Mouse (Mus musculus): Measurements from ENCODE around the gene Tbrg4. TPM values are rescaled to one million over a fixed set of nuclear protein-coding genes. Genes with fewer than 3 reads are reported as not detected.

Tbrg4 gene
- total and polyA plus RNA-seq, 2 experiments: 17.7 to 71.0 TPM

- 94% methylated on average over 7 of the region's 7 CpGs for WGBS
- Histone ChIP-seq H3K79me2 (ENCODE audit: control insufficient read depth, insufficient read depth, low read length) (peaks cover 6% of the 10 kb centered on the region; the same call in 1 of the 2 replicates), H3K4me1 (ENCODE audit: control insufficient read depth, insufficient read depth, low read length) (peaks cover 3% of the 10 kb centered on the region; the same call in 1 of the 2 replicates), H3K4me3 (ENCODE audit: insufficient read depth, low read depth, low read length) (no peak overlapping the region), H3K27me3 (ENCODE audit: control insufficient read depth, insufficient read depth, low read length) (no peaks in the 10 kb centered on the region), H3K9ac (ENCODE audit: low read depth, low read length) (no peak overlapping the region), H3K27ac (replicated peaks; ENCODE audit: insufficient read depth, low read depth, low read length) (no peak overlapping the region), H3K36me3 (ENCODE audit: control insufficient read depth, insufficient read depth, low read length) (0 out of 2 replicates have a peak, but pooled peaks cover 2% of the 10 kb centered on the region)
- no peak for DNase-seq (ENCODE audit: extremely low read depth, low read depth, low spot score)
- no peak for TF ChIP-seq POLR2A (IDR thresholded peaks at IDR 0.05; ENCODE audit: extremely low read depth, insufficient read depth, low read length)
- TF ChIP-seq CTCF (IDR thresholded peaks at IDR 0.05; ENCODE audit: low read depth, low read length): no peak
These were observed 46.5 kb downstream of the Tbrg4 start for GRCm38 (mm10) chr11:6579361-6579760.

- Histone ChIP-seq H3K79me2 (ENCODE audit: control insufficient read depth, insufficient read depth, low read length) (peaks cover 6% of the 10 kb centered on the region; the same call in 1 of the 2 replicates), H3K9ac (ENCODE audit: low read depth, low read length) (no peak overlapping the region), H3K27ac (replicated peaks; ENCODE audit: insufficient read depth, low read depth, low read length) (no peak overlapping the region), H3K4me3 (ENCODE audit: insufficient read depth, low read depth, low read length) (no peak overlapping the region), H3K36me3 (ENCODE audit: control insufficient read depth, insufficient read depth, low read length) (peaks cover 2% of the 10 kb centered on the region; the same call in 1 of the 2 replicates), H3K4me1 (ENCODE audit: control insufficient read depth, insufficient read depth, low read length) (peaks cover 3% of the 10 kb centered on the region; the same call in 1 of the 2 replicates), H3K27me3 (ENCODE audit: control insufficient read depth, insufficient read depth, low read length) (no peaks in the 10 kb centered on the region)
- WGBS: 96% methylated on average over 3 of the region's 3 CpGs
- DNase-seq (ENCODE audit: extremely low read depth, low read depth, low spot score): no peak
- no peak for TF ChIP-seq CTCF (IDR thresholded peaks at IDR 0.05; ENCODE audit: low read depth, low read length)
- TF ChIP-seq POLR2A (IDR thresholded peaks at IDR 0.05; ENCODE audit: extremely low read depth, insufficient read depth, low read length): no peak
These were observed 49.7 kb downstream of the Tbrg4 start for GRCm38 (mm10) chr11:6576151-6576550.

- DNase-seq (ENCODE audit: extremely low read depth, low read depth, low spot score): no peak
- peaks cover 9% of the 10 kb centered on the region; the same call in 1 of the 2 replicates for H3K79me2 ChIP-seq (ENCODE audit: control insufficient read depth, insufficient read depth, low read length)
- H3K4me3 ChIP-seq (ENCODE audit: insufficient read depth, low read depth, low read length): no peak overlapping the region
- 50% methylated on average over 3 of the region's 3 CpGs for WGBS
- no peak for TF ChIP-seq POLR2A (IDR thresholded peaks at IDR 0.05; ENCODE audit: extremely low read depth, insufficient read depth, low read length)
- TF ChIP-seq CTCF (IDR thresholded peaks at IDR 0.05; ENCODE audit: low read depth, low read length): no peak
- H3K36me3 ChIP-seq (ENCODE audit: control insufficient read depth, insufficient read depth, low read length): no peaks in the 10 kb centered on the region; the same call in 1 of the 2 replicates
- no peak overlapping the region for H3K9ac ChIP-seq (ENCODE audit: low read depth, low read length)
- no peaks in the 10 kb centered on the region for H3K4me1 ChIP-seq (ENCODE audit: control insufficient read depth, insufficient read depth, low read length)
- H3K27ac ChIP-seq (replicated peaks; ENCODE audit: insufficient read depth, low read depth, low read length): no peak overlapping the region
- H3K27me3 ChIP-seq (ENCODE audit: control insufficient read depth, insufficient read depth, low read length): no peaks in the 10 kb centered on the region
These were observed 56.5 kb downstream of the Tbrg4 start for GRCm38 (mm10) chr11:6569410-6569777.

GRCm38 (mm10) chr11:6568584-6569409, 57.1 kb downstream of the Tbrg4 start:
- 72% methylated on average over 11 of the region's 11 CpGs for whole genome bisulfite sequencing
- H3K27me3 ChIP-seq (ENCODE audit: control insufficient read depth, insufficient read depth, low read length): no peaks in the 10 kb centered on the region
- no peak overlapping the region for H3K27ac ChIP-seq (replicated peaks; ENCODE audit: insufficient read depth, low read depth, low read length)
- DNase-seq (ENCODE audit: extremely low read depth, low read depth, low spot score): no peak
- H3K36me3 ChIP-seq (ENCODE audit: control insufficient read depth, insufficient read depth, low read length): no peaks in the 10 kb centered on the region; the same call in 1 of the 2 replicates
- TF ChIP-seq CTCF (IDR thresholded peaks at IDR 0.05; ENCODE audit: low read depth, low read length) (no peak), POLR2A (IDR thresholded peaks at IDR 0.05; ENCODE audit: extremely low read depth, insufficient read depth, low read length) (no peak)
- H3K9ac ChIP-seq (ENCODE audit: low read depth, low read length): no peak overlapping the region
- H3K79me2 ChIP-seq (ENCODE audit: control insufficient read depth, insufficient read depth, low read length): peaks cover 9% of the 10 kb centered on the region; the same call in 1 of the 2 replicates
- H3K4me1 ChIP-seq (ENCODE audit: control insufficient read depth, insufficient read depth, low read length): no peaks in the 10 kb centered on the region
- no peak overlapping the region for H3K4me3 ChIP-seq (ENCODE audit: insufficient read depth, low read depth, low read length)

GRCm38 (mm10) chr11:6567951-6568350, 57.9 kb downstream of the Tbrg4 start:
- Histone ChIP-seq H3K79me2 (ENCODE audit: control insufficient read depth, insufficient read depth, low read length) (peaks cover 9% of the 10 kb centered on the region; the same call in 1 of the 2 replicates), H3K4me3 (ENCODE audit: insufficient read depth, low read depth, low read length) (no peak overlapping the region), H3K27me3 (ENCODE audit: control insufficient read depth, insufficient read depth, low read length) (no peaks in the 10 kb centered on the region), H3K4me1 (ENCODE audit: control insufficient read depth, insufficient read depth, low read length) (no peaks in the 10 kb centered on the region), H3K9ac (ENCODE audit: low read depth, low read length) (no peak overlapping the region), H3K36me3 (ENCODE audit: control insufficient read depth, insufficient read depth, low read length) (peaks cover 2% of the 10 kb centered on the region; the same call in 1 of the 2 replicates), H3K27ac (replicated peaks; ENCODE audit: insufficient read depth, low read depth, low read length) (no peak overlapping the region)
- 85% methylated on average over 8 of the region's 8 CpGs for WGBS
- no peak for TF ChIP-seq POLR2A (IDR thresholded peaks at IDR 0.05; ENCODE audit: extremely low read depth, insufficient read depth, low read length)
- no peak for TF ChIP-seq CTCF (IDR thresholded peaks at IDR 0.05; ENCODE audit: low read depth, low read length)
- DNase-seq (ENCODE audit: extremely low read depth, low read depth, low spot score): no peak

GRCm38 (mm10) chr11:6566496-6566895, 59.4 kb downstream of the Tbrg4 start:
- DNase-seq (ENCODE audit: extremely low read depth, low read depth, low spot score): no peak
- Histone ChIP-seq H3K9ac (ENCODE audit: low read depth, low read length) (no peak overlapping the region), H3K36me3 (ENCODE audit: control insufficient read depth, insufficient read depth, low read length) (peaks cover 2% of the 10 kb centered on the region; the same call in 1 of the 2 replicates), H3K27me3 (ENCODE audit: control insufficient read depth, insufficient read depth, low read length) (no peaks in the 10 kb centered on the region), H3K79me2 (ENCODE audit: control insufficient read depth, insufficient read depth, low read length) (peaks cover 15% of the 10 kb centered on the region; the same call in 1 of the 2 replicates), H3K27ac (replicated peaks; ENCODE audit: insufficient read depth, low read depth, low read length) (no peak overlapping the region), H3K4me3 (ENCODE audit: insufficient read depth, low read depth, low read length) (no peak overlapping the region), H3K4me1 (ENCODE audit: control insufficient read depth, insufficient read depth, low read length) (no peaks in the 10 kb centered on the region)
- WGBS: 82% methylated on average over 4 of the region's 4 CpGs
- TF ChIP-seq POLR2A (IDR thresholded peaks at IDR 0.05; ENCODE audit: extremely low read depth, insufficient read depth, low read length) (no peak), CTCF (IDR thresholded peaks at IDR 0.05; ENCODE audit: low read depth, low read length) (no peak)

Other genes with a start within 250 kb of the Tbrg4 start
- 3.0 and 4.4 TPM in 2 replicates for gene Zmiz2, start 237.0 kb downstream of the Tbrg4 start, total RNA-seq (2014; rRNA removed)
- 14.7 and 15.2 TPM in 2 replicates for gene Zmiz2, start 237.0 kb downstream of the Tbrg4 start, polyA plus RNA-seq (2012; rRNA removed)
- 1,424 and 1,884 TPM in 2 replicates for gene Ppia, start 210.6 kb downstream of the Tbrg4 start, total RNA-seq (2014; rRNA removed)
- gene Ppia, start 210.6 kb downstream of the Tbrg4 start, polyA plus RNA-seq (2012; rRNA removed): 454 and 472 TPM in 2 replicates
- gene H2afv, start 181.6 kb downstream of the Tbrg4 start, total RNA-seq (2014; rRNA removed): 35.8 and 44.4 TPM in 2 replicates
- gene H2afv, start 181.6 kb downstream of the Tbrg4 start, polyA plus RNA-seq (2012; rRNA removed): 30.9 and 31.1 TPM in 2 replicates
- gene Purb, start 150.2 kb downstream of the Tbrg4 start, total RNA-seq (2014; rRNA removed): 11.2 and 12.6 TPM in 2 replicates
- gene Purb, start 150.2 kb downstream of the Tbrg4 start, polyA plus RNA-seq (2012; rRNA removed): 2.5 and 2.6 TPM in 2 replicates
- 1.1 and 2.6 TPM in 2 replicates for gene Myo1g, start 105.1 kb downstream of the Tbrg4 start, total RNA-seq (2014; rRNA removed)
- gene Myo1g, start 105.1 kb downstream of the Tbrg4 start, polyA plus RNA-seq (2012; rRNA removed): 1.4 and 2.3 TPM in 2 replicates
- gene Ccm2, start 79.2 kb downstream of the Tbrg4 start, total RNA-seq (2014; rRNA removed): 16.5 and 18.6 TPM in 2 replicates
- 43.7 and 49.6 TPM in 2 replicates for gene Ccm2, start 79.2 kb downstream of the Tbrg4 start, polyA plus RNA-seq (2012; rRNA removed)
- under 0.01 TPM in 2 replicates for gene Nacad, start 20.0 kb downstream of the Tbrg4 start, total RNA-seq (2014; rRNA removed)
- 0.02 TPM in 1 of 2 replicates, not detected in the other for gene Nacad, start 20.0 kb downstream of the Tbrg4 start, polyA plus RNA-seq (2012; rRNA removed)
- not detected in 2 replicates for gene Wap, start 12.6 kb upstream of the Tbrg4 start, total RNA-seq (2014; rRNA removed)
- gene Wap, start 12.6 kb upstream of the Tbrg4 start, polyA plus RNA-seq (2012; rRNA removed): not detected in 2 replicates
- gene Ramp3, start 32.5 kb upstream of the Tbrg4 start, total RNA-seq (2014; rRNA removed): 0.07 and 0.09 TPM in 2 replicates
- 0.09 and 0.16 TPM in 2 replicates for gene Ramp3, start 32.5 kb upstream of the Tbrg4 start, polyA plus RNA-seq (2012; rRNA removed)
- gene Gm11983, start 211.6 kb upstream of the Tbrg4 start, total RNA-seq (2014; rRNA removed): not detected in 2 replicates
- not detected in 2 replicates for gene Gm11983, start 211.6 kb upstream of the Tbrg4 start, polyA plus RNA-seq (2012; rRNA removed)

All from liver, adult 2 months (tissue).